Mouse (Mus musculus): ENCODE data around the gene BC049715. TPM values are rescaled to one million over a fixed set of nuclear protein-coding genes. Genes with fewer than 3 reads are reported as not detected.

The BC049715 gene
- polyA plus RNA-seq, 1 experiment from 2014 or later = 0.59 TPM

GRCm38 (mm10) chr6:136806819-136807218 lies 20.6 kb upstream of the BC049715 start:
- peak overlapping the region; percentile 63 for H3K27ac ChIP-seq (ENCODE audit: low read length)
- peak overlapping the region; percentile 62 for H3K9ac ChIP-seq (ENCODE audit: low read depth, low read length)
- no peak for ATAC-seq (ENCODE audit: low read depth)
- H3K4me2 ChIP-seq (ENCODE audit: low read depth, low read length) = peak overlapping the region; percentile 77
- H3K36me3 ChIP-seq (ENCODE audit: control insufficient read depth, insufficient read depth) = peaks cover 4% of the 10 kb centered on the region; the same call in 1 of the 2 replicates
- WGBS (ENCODE audit: insufficient replicate concordance) = 71% methylated on average over 5 of the region's 5 CpGs
- no peaks in the 10 kb centered on the region for H3K27me3 ChIP-seq (ENCODE audit: control insufficient read depth, insufficient read depth, low read depth, low read length)
- H3K9me3 ChIP-seq (replicated peaks; ENCODE audit: control insufficient read depth, low read length) = no peaks in the 10 kb centered on the region
- H3K4me1 ChIP-seq (ENCODE audit: control insufficient read depth, low read depth, low read length) = peaks cover 48% of the 10 kb centered on the region
- H3K4me3 ChIP-seq (ENCODE audit: low read depth, low read length) = peak overlapping the region; percentile 91

GRCm38 (mm10) chr6:136807395-136808013 lies 19.9 kb upstream of the BC049715 start:
- Histone ChIP-seq H3K4me2 (ENCODE audit: low read depth, low read length) (peak overlapping the region; percentile 77), H3K4me3 (ENCODE audit: low read depth, low read length) (peak overlapping the region; percentile 91), H3K9me3 (replicated peaks; ENCODE audit: control insufficient read depth, low read length) (no peaks in the 10 kb centered on the region), H3K36me3 (ENCODE audit: control insufficient read depth, insufficient read depth) (peaks cover 11% of the 10 kb centered on the region), H3K9ac (ENCODE audit: low read depth, low read length) (peak overlapping the region; percentile 62), H3K27ac (ENCODE audit: low read length) (peak overlapping the region; percentile 91), H3K27me3 (ENCODE audit: control insufficient read depth, insufficient read depth, low read depth, low read length) (no peaks in the 10 kb centered on the region), H3K4me1 (ENCODE audit: control insufficient read depth, low read depth, low read length) (peaks cover 48% of the 10 kb centered on the region)
- WGBS (ENCODE audit: insufficient replicate concordance) = 46% methylated on average over 18 of the region's 18 CpGs
- no peak for ATAC-seq (ENCODE audit: low read depth)

- Histone ChIP-seq H3K4me1 (ENCODE audit: control insufficient read depth, low read depth, low read length) (peaks cover 45% of the 10 kb centered on the region), H3K4me3 (ENCODE audit: low read depth, low read length) (peak within 1 kb of the TSS; percentile 91), H3K36me3 (ENCODE audit: control insufficient read depth, insufficient read depth) (peaks cover 13% of the 10 kb centered on the region), H3K9ac (ENCODE audit: low read depth, low read length) (peak within 1 kb of the TSS; percentile 92), H3K9me3 (replicated peaks; ENCODE audit: control insufficient read depth, low read length) (no peaks in the 10 kb centered on the region), H3K27me3 (ENCODE audit: control insufficient read depth, insufficient read depth, low read depth, low read length) (no peaks in the 10 kb centered on the region), H3K27ac (ENCODE audit: low read length) (peak within 1 kb of the TSS; percentile 91), H3K4me2 (ENCODE audit: low read depth, low read length) (peak within 1 kb of the TSS; percentile 86)
- peak; percentile 78 for ATAC-seq (ENCODE audit: low read depth)
- WGBS (ENCODE audit: insufficient replicate concordance) = under 1% methylated on average over 34 of the region's 34 CpGs
Measured at GRCm38 (mm10) chr6:136808014-136808417, 19.4 kb upstream of the BC049715 start, which contains the start of gene H2afj. Gene H2afj, plus strand, starts transcription at chr6:136808244.

GRCm38 (mm10) chr6:136808631-136809046 lies 18.8 kb upstream of the BC049715 start:
- peak overlapping the region; percentile 92 for H3K9ac ChIP-seq (ENCODE audit: low read depth, low read length)
- peak; percentile 12 for ATAC-seq (ENCODE audit: low read depth)
- peaks cover 42% of the 10 kb centered on the region for H3K4me1 ChIP-seq (ENCODE audit: control insufficient read depth, low read depth, low read length)
- H3K36me3 ChIP-seq (ENCODE audit: control insufficient read depth, insufficient read depth) = peaks cover 18% of the 10 kb centered on the region
- no peaks in the 10 kb centered on the region for H3K27me3 ChIP-seq (ENCODE audit: control insufficient read depth, insufficient read depth, low read depth, low read length)
- 0% methylated on average over 27 of the region's 28 CpGs for WGBS (ENCODE audit: insufficient replicate concordance)
- H3K9me3 ChIP-seq (replicated peaks; ENCODE audit: control insufficient read depth, low read length) = no peaks in the 10 kb centered on the region
- peak overlapping the region; percentile 91 for H3K4me3 ChIP-seq (ENCODE audit: low read depth, low read length)
- peak overlapping the region; percentile 89 for H3K27ac ChIP-seq (ENCODE audit: low read length)
- H3K4me2 ChIP-seq (ENCODE audit: low read depth, low read length) = peak overlapping the region; percentile 86

- peak overlapping the region; percentile 89 for H3K27ac ChIP-seq (ENCODE audit: low read length)
- peak overlapping the region; percentile 91 for H3K4me3 ChIP-seq (ENCODE audit: low read depth, low read length)
- peak overlapping the region; percentile 92 for H3K9ac ChIP-seq (ENCODE audit: low read depth, low read length)
- peaks cover 42% of the 10 kb centered on the region for H3K4me1 ChIP-seq (ENCODE audit: control insufficient read depth, low read depth, low read length)
- H3K27me3 ChIP-seq (ENCODE audit: control insufficient read depth, insufficient read depth, low read depth, low read length) = no peaks in the 10 kb centered on the region
- ATAC-seq (ENCODE audit: low read depth) = no peak
- WGBS (ENCODE audit: insufficient replicate concordance) = 1% methylated on average over 14 of the region's 14 CpGs
- H3K9me3 ChIP-seq (replicated peaks; ENCODE audit: control insufficient read depth, low read length) = no peaks in the 10 kb centered on the region
- H3K4me2 ChIP-seq (ENCODE audit: low read depth, low read length) = peak overlapping the region; percentile 86
- peaks cover 22% of the 10 kb centered on the region for H3K36me3 ChIP-seq (ENCODE audit: control insufficient read depth, insufficient read depth)
Measured at GRCm38 (mm10) chr6:136809077-136809476, 18.3 kb upstream of the BC049715 start.

- Histone ChIP-seq H3K9me3 (replicated peaks; ENCODE audit: control insufficient read depth, low read length) (no peaks in the 10 kb centered on the region), H3K4me2 (ENCODE audit: low read depth, low read length) (peak overlapping the region; percentile 86), H3K9ac (ENCODE audit: low read depth, low read length) (peak overlapping the region; percentile 92), H3K4me3 (ENCODE audit: low read depth, low read length) (peak overlapping the region; percentile 91), H3K27me3 (ENCODE audit: control insufficient read depth, insufficient read depth, low read depth, low read length) (no peaks in the 10 kb centered on the region), H3K4me1 (ENCODE audit: control insufficient read depth, low read depth, low read length) (peaks cover 40% of the 10 kb centered on the region), H3K36me3 (ENCODE audit: control insufficient read depth, insufficient read depth) (peaks cover 28% of the 10 kb centered on the region), H3K27ac (ENCODE audit: low read length) (peak overlapping the region; percentile 89; the same call in 1 of the 2 replicates)
- no peak for ATAC-seq (ENCODE audit: low read depth)
- WGBS (ENCODE audit: insufficient replicate concordance) = 29% methylated on average over 13 of the region's 13 CpGs
Measured at GRCm38 (mm10) chr6:136809673-136810072, 17.8 kb upstream of the BC049715 start.

GRCm38 (mm10) chr6:136811196-136811595 lies 16.2 kb upstream of the BC049715 start:
- ATAC-seq (ENCODE audit: low read depth) = no peak
- H3K27ac ChIP-seq (ENCODE audit: low read length) = no peak overlapping the region
- H3K4me1 ChIP-seq (ENCODE audit: control insufficient read depth, low read depth, low read length) = peaks cover 31% of the 10 kb centered on the region

GRCm38 (mm10) chr6:136813117-136813516 lies 14.3 kb upstream of the BC049715 start:
- peaks cover 57% of the 10 kb centered on the region for H3K36me3 ChIP-seq (ENCODE audit: control insufficient read depth, insufficient read depth)
- no peak overlapping the region for H3K9ac ChIP-seq (ENCODE audit: low read depth, low read length)
- no peak overlapping the region for H3K27ac ChIP-seq (ENCODE audit: low read length)

More at GRCm38 (mm10) chr6:136811196-136811595, 16.2 kb upstream of the BC049715 start:
- H3K9ac ChIP-seq (ENCODE audit: low read depth, low read length) = no peak overlapping the region
- WGBS (ENCODE audit: insufficient replicate concordance) = 82% methylated on average over 10 of the region's 10 CpGs
- H3K4me2 ChIP-seq (ENCODE audit: low read depth, low read length) = no peak overlapping the region
- H3K27me3 ChIP-seq (ENCODE audit: control insufficient read depth, insufficient read depth, low read depth, low read length) = no peaks in the 10 kb centered on the region
- peaks cover 40% of the 10 kb centered on the region for H3K36me3 ChIP-seq (ENCODE audit: control insufficient read depth, insufficient read depth)
- no peak overlapping the region for H3K4me3 ChIP-seq (ENCODE audit: low read depth, low read length)
- H3K9me3 ChIP-seq (replicated peaks; ENCODE audit: control insufficient read depth, low read length) = no peaks in the 10 kb centered on the region

GRCm38 (mm10) chr6:136815381-136815780 lies 12.0 kb upstream of the BC049715 start:
- Histone ChIP-seq H3K4me1 (ENCODE audit: control insufficient read depth, low read depth, low read length) (peaks cover 4% of the 10 kb centered on the region), H3K4me2 (ENCODE audit: low read depth, low read length) (no peak overlapping the region), H3K9ac (ENCODE audit: low read depth, low read length) (no peak overlapping the region), H3K9me3 (replicated peaks; ENCODE audit: control insufficient read depth, low read length) (no peaks in the 10 kb centered on the region), H3K4me3 (ENCODE audit: low read depth, low read length) (no peak overlapping the region), H3K27me3 (ENCODE audit: control insufficient read depth, insufficient read depth, low read depth, low read length) (no peaks in the 10 kb centered on the region), H3K27ac (ENCODE audit: low read length) (no peak overlapping the region), H3K36me3 (ENCODE audit: control insufficient read depth, insufficient read depth) (peaks cover 79% of the 10 kb centered on the region)
- ATAC-seq (ENCODE audit: low read depth) = no peak
- WGBS (ENCODE audit: insufficient replicate concordance) = 85% methylated on average over 7 of the region's 7 CpGs

More at GRCm38 (mm10) chr6:136813117-136813516, 14.3 kb upstream of the BC049715 start:
- Histone ChIP-seq H3K27me3 (ENCODE audit: control insufficient read depth, insufficient read depth, low read depth, low read length) (no peaks in the 10 kb centered on the region), H3K9me3 (replicated peaks; ENCODE audit: control insufficient read depth, low read length) (no peaks in the 10 kb centered on the region), H3K4me1 (ENCODE audit: control insufficient read depth, low read depth, low read length) (peaks cover 16% of the 10 kb centered on the region), H3K4me3 (ENCODE audit: low read depth, low read length) (no peak overlapping the region), H3K4me2 (ENCODE audit: low read depth, low read length) (no peak overlapping the region)
- 42% methylated on average over 4 of the region's 4 CpGs for WGBS (ENCODE audit: insufficient replicate concordance)
- ATAC-seq (ENCODE audit: low read depth) = no peak

Data from liver, embryonic 16.5 days (tissue).